Mouse (Mus musculus) myocyte (in vitro differentiated cells): ENCODE data around the gene Cfap61. TPM values are rescaled to one million over a fixed set of nuclear protein-coding genes. Genes with fewer than 3 reads are reported as not detected.

ENCODE experiments used
- H3K27me3 ChIP-seq: one replicate; pipeline ENCODE4 v1.6.1; 2011; ENCODE audit not compliant: control insufficient read depth, insufficient read depth, insufficient read length
- H3K36me3 ChIP-seq: one replicate; pipeline ENCODE4 v1.6.1; 2011; ENCODE audit not compliant: control insufficient read depth, insufficient read depth
- H3K4me2 ChIP-seq: one replicate; pipeline ENCODE4 v1.6.1; 2011; ENCODE audit warnings: low read depth, control low read depth
- H3K4me3 ChIP-seq: one replicate; pipeline ENCODE4 v1.5.1; 2011; ENCODE audit warnings: mild to moderate bottlenecking, control low read depth, moderate library complexity
- H3K79me2 ChIP-seq: one replicate; pipeline ENCODE4 v1.6.1; 2011; ENCODE audit not compliant: control insufficient read depth, insufficient read depth
- H3ac ChIP-seq: one replicate; pipeline ENCODE4 v1.6.1; 2011; ENCODE audit not compliant: control insufficient read depth, insufficient read length
- CEBPB ChIP-seq: IDR thresholded peaks from 2 replicates; pipeline ENCODE4 v1.6.1; 2011; ENCODE audit warnings: mild to moderate bottlenecking, moderate library complexity; ENCODE audit not compliant: poor library complexity, insufficient read depth, severe bottlenecking
- E2F4 ChIP-seq: IDR thresholded peaks from one replicate; pipeline ENCODE4 v1.6.1; 2011; ENCODE audit warnings: mild to moderate bottlenecking, control low read depth, moderate library complexity; ENCODE audit not compliant: insufficient read depth
- MAX ChIP-seq: IDR thresholded peaks from one replicate; pipeline ENCODE4 v1.6.1; 2011; ENCODE audit warnings: low read depth, mild to moderate bottlenecking, control low read depth
- MYOD1 ChIP-seq, 3 experiments: IDR thresholded peaks; one replicate each; pipeline ENCODE4 v1.6.1; 2011; ENCODE audit warnings: control low read depth in 2 of 3, low read depth in 2 of 3, mild to moderate bottlenecking in 2 of 3, moderate library complexity in 1 of 3; ENCODE audit not compliant: insufficient read length in 2 of 3, control insufficient read depth in 1 of 3
- MYOG ChIP-seq, 3 experiments: IDR thresholded peaks; one replicate each; pipeline ENCODE4 v1.6.1; 2011; ENCODE audit warnings: control low read depth in 2 of 3, low read depth in 2 of 3, mild to moderate bottlenecking in 2 of 3; ENCODE audit not compliant: insufficient read length in 2 of 3, control insufficient read depth in 1 of 3, insufficient read depth in 1 of 3
- POLR2A ChIP-seq: IDR thresholded peaks from one replicate; pipeline ENCODE4 v1.6.1; 2011; ENCODE audit warnings: low read depth, mild to moderate bottlenecking, control low read depth, moderate library complexity; ENCODE audit not compliant: insufficient read length
- POLR2AphosphoS2 ChIP-seq: IDR thresholded peaks from one replicate; pipeline ENCODE4 v1.6.1; 2011; ENCODE audit warnings: low read depth, control low read depth; ENCODE audit not compliant: insufficient read length
- REST ChIP-seq: IDR thresholded peaks from one replicate; pipeline ENCODE4 v1.6.1; 2011; ENCODE audit warnings: mild to moderate bottlenecking, control low read depth, moderate library complexity; ENCODE audit not compliant: insufficient read depth, insufficient read length
- SRF ChIP-seq: IDR thresholded peaks from one replicate; pipeline ENCODE4 v1.6.1; 2011; ENCODE audit warnings: low read depth; ENCODE audit not compliant: control insufficient read depth, insufficient read length
- TCF12 ChIP-seq: IDR thresholded peaks from one replicate; pipeline ENCODE4 v1.6.1; 2011; ENCODE audit warnings: mild to moderate bottlenecking, control low read depth; ENCODE audit not compliant: poor library complexity, insufficient read depth, severe bottlenecking
- TCF3 ChIP-seq: IDR thresholded peaks from one replicate; pipeline ENCODE4 v1.6.1; 2011; ENCODE audit warnings: low read depth, control low read depth; ENCODE audit not compliant: insufficient read length
- USF1 ChIP-seq: IDR thresholded peaks from one replicate; pipeline ENCODE4 v1.6.1; 2011; ENCODE audit warnings: low read depth, mild to moderate bottlenecking, control low read depth, moderate library complexity
- polyA plus RNA-seq: library from polyadenylated mRNA; unstranded; fragments of >200 nt; fragmentation: generic; extraction: Trizol; gene quantifications from one replicate; pipeline ENCODE4 v1.2.1, GENCODE M21; 2012; ENCODE audit warnings: missing spikeins

The Cfap61 gene
- polyA plus RNA-seq, 1 experiment = 0.06 TPM

GRCm38 (mm10) chr2:146044926-146045890, 110.6 kb downstream of the Cfap61 start:
- Histone ChIP-seq H3K27me3 (peaks cover 5% of the 10 kb centered on the region), H3ac (no peak overlapping the region), H3K36me3 (no peaks in the 10 kb centered on the region), H3K4me2 (no peak overlapping the region), H3K4me3 (no peak overlapping the region), H3K79me2 (no peaks in the 10 kb centered on the region)
- TF ChIP-seq TCF12 (no peak), MYOD1 (IDR thresholded peaks at IDR 0.05; ENCODE audit: control insufficient read depth in 1 of 3, insufficient read length in 2 of 3, low read depth in 2 of 3) (no peak), E2F4 (no peak), MAX (no peak), TCF3 (no peak), POLR2A (no peak), POLR2AphosphoS2 (no peak), USF1 (no peak), REST (no peak), SRF (no peak), CEBPB (no peak), MYOG (IDR thresholded peaks at IDR 0.05; ENCODE audit: control insufficient read depth in 1 of 3, insufficient read depth in 1 of 3, insufficient read length in 2 of 3, low read depth in 2 of 3) (no peak)

GRCm38 (mm10) chr2:146047691-146048090, 113.1 kb downstream of the Cfap61 start:
- Histone ChIP-seq H3K27me3 (peaks cover 5% of the 10 kb centered on the region), H3K4me3 (no peak overlapping the region), H3K4me2 (no peak overlapping the region), H3K36me3 (no peaks in the 10 kb centered on the region), H3K79me2 (no peaks in the 10 kb centered on the region), H3ac (no peak overlapping the region)
- TF ChIP-seq E2F4 = no peak
- TF ChIP-seq MYOD1 (IDR thresholded peaks at IDR 0.05; ENCODE audit: control insufficient read depth in 1 of 3, insufficient read length in 2 of 3, low read depth in 2 of 3) = no peak

- Histone ChIP-seq H3K4me2 (no peak overlapping the region), H3ac (no peak overlapping the region), H3K4me3 (no peak overlapping the region), H3K36me3 (no peaks in the 10 kb centered on the region), H3K79me2 (no peaks in the 10 kb centered on the region), H3K27me3 (peaks cover 5% of the 10 kb centered on the region)
- TF ChIP-seq MYOD1 (IDR thresholded peaks at IDR 0.05; ENCODE audit: control insufficient read depth in 1 of 3, insufficient read length in 2 of 3, low read depth in 2 of 3) (no peak), TCF12 (no peak)
Measured at GRCm38 (mm10) chr2:146048221-146048829, 113.7 kb downstream of the Cfap61 start.

- Histone ChIP-seq H3K4me3 (no peak overlapping the region), H3K36me3 (no peaks in the 10 kb centered on the region), H3K4me2 (no peak overlapping the region), H3ac (no peak overlapping the region), H3K79me2 (no peaks in the 10 kb centered on the region), H3K27me3 (peaks cover 5% of the 10 kb centered on the region)
- no peak for TF ChIP-seq SRF
- no peak for TF ChIP-seq TCF12
- no peak for TF ChIP-seq MYOG (IDR thresholded peaks at IDR 0.05; ENCODE audit: control insufficient read depth in 1 of 3, insufficient read depth in 1 of 3, insufficient read length in 2 of 3, low read depth in 2 of 3)
- TF ChIP-seq REST = no peak
- TF ChIP-seq TCF3 = no peak
- TF ChIP-seq E2F4 = no peak
- no peak for TF ChIP-seq MAX
- no peak for TF ChIP-seq CEBPB
Measured at GRCm38 (mm10) chr2:146049339-146049738, 114.8 kb downstream of the Cfap61 start.

GRCm38 (mm10) chr2:146050069-146050468, 115.5 kb downstream of the Cfap61 start:
- peaks cover 5% of the 10 kb centered on the region for H3K27me3 ChIP-seq
- no peak overlapping the region for H3ac ChIP-seq
- no peaks in the 10 kb centered on the region for H3K36me3 ChIP-seq
- H3K4me3 ChIP-seq = no peak overlapping the region
- no peak for TF ChIP-seq USF1
- TF ChIP-seq REST = no peak
- TF ChIP-seq TCF3 = no peak
- no peak for TF ChIP-seq TCF12
- TF ChIP-seq MAX = no peak
- no peak for TF ChIP-seq E2F4
- H3K79me2 ChIP-seq = no peaks in the 10 kb centered on the region
- no peak overlapping the region for H3K4me2 ChIP-seq
